Mouse (Mus musculus) cerebellum, adult 11 months (tissue): ENCODE data around the gene Morn3.
"Not testable (repeated sequence)": the region's sequence is repeated elsewhere in the genome, so short reads cannot be mapped to it uniquely, and the experiment has no call there.

Experiments
- DNase-seq: peaks from one replicate; pipeline ENCODE4 v3.0.0; 2022

Gene Morn3

GRCm38 (mm10) chr5:123046916-123047315, at the start of gene Morn3:
Gene Morn3, minus strand, starts transcription at chr5:123047016.
- DNase-seq, result no peak

DNA sequence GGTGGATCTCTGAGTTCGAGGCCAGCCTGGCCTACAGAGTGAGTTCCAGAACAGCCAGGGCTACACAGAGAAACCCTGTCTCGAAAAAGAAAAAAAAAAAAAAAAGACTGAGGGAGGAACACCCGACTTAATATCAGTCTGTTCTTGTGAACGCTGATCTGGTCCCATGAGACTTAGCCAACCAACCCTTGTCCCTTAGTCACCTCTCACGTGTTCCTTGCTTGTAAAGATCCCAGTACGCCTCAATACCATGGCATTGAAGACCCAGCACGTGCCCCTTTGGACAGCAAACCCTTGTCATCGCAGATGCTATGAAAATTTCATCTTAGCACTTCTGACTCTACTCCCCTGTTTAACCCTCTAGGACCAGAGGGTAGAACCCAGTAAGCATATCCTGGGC, 49.5 kb upstream of the Morn3 start:
- no peak for DNase-seq

- DNase-seq, result no peak
Measured at GRCm38 (mm10) chr5:123094238-123094991, 47.6 kb upstream of the Morn3 start.

DNA sequence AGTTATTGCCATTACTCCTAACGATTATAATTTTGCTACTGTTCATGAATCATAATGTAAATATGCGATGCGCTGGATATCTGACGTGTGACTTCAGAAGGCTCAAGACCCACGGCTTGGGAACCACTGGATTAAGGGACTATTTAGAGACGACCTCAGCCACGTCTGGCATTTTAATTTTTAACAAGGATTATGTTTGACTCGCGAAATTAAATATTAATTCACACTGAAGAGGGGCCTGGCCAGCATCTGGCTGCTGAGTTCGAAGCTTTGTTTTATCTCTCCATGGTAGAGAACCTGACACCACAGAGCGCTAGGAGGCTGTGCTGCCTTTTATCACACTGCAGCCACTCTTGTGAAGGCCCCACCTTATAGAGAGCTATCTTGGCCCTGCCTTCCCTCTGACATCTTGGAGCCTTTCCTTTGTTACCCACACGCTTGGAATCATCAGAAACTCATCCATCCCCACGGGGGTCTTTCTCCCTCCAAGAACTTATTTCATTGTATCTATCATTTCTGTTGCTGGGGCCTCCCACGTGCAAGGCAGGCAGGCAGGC, 46.3 kb upstream of the Morn3 start:
- DNase-seq, result no peak

DNA sequence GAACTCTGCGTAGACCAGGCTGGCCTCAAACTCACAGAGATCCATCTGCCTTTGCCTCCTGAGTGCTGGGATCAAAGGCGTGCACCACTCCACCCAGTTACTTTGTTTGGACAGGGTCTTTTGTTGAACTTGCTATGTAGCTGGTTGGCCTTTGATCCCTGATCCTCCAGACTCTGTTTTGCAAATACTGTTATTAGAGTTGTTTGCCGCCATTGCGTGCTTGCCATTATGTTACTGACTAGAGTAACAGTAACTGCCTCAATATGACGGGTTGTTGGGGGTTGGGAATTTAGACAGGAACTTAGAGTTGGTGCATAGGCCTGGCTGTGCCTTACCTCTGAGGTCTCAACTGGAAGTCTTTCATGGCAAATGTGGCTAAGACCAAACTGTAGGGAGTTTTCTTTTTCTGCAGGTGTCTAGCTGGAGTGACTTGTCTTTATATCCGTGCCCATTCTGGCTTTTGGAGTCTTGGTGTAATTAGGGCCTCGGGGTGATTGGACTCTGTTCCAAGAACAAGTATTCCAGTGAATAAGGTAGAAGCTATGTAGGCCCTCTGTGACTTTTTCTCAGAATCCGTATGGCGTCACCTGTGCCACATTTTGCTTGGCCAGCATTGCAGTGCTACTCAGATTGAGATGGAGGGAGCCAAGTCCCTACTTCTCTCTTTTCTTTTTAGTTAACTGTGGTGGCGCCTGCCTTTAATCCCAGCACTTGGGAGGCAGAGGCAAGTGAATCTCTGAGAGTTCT, 43.9 kb upstream of the Morn3 start:
- no peak for DNase-seq

DNA sequence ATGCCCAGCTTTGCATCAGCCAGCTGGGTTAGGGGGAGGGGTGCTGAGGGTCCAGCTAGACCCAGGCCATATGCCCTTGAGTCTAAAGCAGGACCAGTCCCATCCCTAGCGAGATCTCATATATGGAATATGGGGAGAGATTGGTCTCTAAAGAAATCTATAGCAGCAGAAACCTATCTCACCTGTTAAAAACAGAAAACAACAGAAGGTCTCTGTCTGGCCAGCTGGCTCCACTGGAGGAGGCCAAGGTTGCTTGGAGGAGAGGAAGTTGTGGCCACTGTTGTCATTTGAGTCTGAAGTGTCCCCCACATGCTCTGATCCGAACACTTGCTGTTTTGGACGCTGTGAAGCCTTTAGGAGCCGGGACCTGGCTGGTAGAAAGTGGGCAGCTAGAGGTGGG, 42.0 kb upstream of the Morn3 start:
- peak; percentile 38 for DNase-seq

DNA sequence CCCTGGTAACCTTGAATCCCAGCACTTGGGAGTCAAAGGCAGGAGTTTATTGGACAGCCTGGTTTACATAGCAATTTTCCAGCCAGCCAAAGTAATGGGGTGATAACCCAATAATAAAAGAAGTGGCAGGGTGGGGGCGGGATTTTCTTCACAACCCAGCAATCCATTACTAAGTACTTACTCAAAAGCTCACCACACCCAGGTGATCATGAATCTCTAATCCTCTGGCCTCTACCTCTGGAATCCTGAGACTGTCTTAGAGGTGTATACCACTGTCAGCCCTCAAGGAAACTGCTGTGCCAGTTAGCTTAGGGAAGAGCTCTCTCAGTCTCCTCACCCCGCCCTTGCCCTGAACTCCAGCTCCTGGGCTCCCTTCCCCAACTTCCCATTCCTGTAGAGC, 39.7 kb upstream of the Morn3 start:
- no peak for DNase-seq

DNA sequence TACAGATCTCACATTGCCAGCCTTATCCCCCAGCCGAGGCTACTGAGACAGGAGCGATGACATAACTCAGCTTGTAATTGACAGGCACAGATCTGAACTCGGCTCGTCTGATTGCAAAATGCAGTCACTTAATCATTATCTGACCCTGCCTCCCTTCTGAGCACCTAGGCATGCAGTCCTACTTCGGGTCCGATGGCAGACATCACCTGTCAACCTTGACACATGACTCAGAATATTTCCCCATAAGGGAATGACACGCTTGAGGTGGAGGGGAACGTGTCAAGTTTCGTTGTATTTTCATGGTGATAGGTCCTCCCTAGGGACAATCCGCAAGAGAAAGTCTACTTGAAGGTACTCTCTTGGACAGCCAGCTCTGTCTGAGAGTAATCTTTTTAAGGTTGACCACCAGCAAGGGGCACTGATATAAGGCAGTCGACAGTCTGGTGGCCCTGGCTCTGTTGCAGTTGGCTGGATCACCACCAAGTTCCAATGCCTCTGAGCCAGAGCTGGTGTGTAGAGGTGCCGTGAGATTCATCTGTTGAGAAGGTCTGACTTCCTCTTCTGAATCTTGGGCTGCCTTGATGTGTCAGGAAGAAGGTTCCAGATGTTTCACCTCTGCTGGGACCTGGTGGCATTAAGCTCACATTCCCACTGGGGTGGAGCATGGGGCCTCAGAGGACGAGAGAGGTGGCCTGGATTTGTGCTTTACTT, 36.7 kb upstream of the Morn3 start:
- DNase-seq, result no peak

- DNase-seq, result no peak
Measured at GRCm38 (mm10) chr5:123080510-123080909, 33.7 kb upstream of the Morn3 start.

GRCm38 (mm10) chr5:123080041-123080440, 33.2 kb upstream of the Morn3 start:
- DNase-seq, result no peak

DNA sequence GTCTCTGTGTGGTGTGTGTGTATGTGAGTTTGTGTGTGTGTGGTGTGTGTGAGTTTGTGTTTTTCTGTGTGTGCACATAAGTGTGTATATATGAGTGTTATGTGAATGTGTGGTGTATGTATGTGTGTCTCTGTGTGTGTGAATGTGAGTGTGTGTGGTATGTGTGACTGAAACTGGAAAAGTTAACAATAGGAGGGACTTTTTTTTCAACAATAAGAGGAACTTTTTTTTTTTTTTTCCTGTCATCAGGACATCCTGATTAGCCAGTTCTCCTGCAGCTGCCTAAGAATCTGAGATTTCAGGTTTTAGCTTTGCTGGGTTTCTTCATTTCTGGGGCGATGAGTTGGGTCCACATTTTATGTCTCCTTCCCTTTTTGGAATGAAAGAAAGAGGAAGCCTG, 32.8 kb upstream of the Morn3 start:
- no peak for DNase-seq

DNA sequence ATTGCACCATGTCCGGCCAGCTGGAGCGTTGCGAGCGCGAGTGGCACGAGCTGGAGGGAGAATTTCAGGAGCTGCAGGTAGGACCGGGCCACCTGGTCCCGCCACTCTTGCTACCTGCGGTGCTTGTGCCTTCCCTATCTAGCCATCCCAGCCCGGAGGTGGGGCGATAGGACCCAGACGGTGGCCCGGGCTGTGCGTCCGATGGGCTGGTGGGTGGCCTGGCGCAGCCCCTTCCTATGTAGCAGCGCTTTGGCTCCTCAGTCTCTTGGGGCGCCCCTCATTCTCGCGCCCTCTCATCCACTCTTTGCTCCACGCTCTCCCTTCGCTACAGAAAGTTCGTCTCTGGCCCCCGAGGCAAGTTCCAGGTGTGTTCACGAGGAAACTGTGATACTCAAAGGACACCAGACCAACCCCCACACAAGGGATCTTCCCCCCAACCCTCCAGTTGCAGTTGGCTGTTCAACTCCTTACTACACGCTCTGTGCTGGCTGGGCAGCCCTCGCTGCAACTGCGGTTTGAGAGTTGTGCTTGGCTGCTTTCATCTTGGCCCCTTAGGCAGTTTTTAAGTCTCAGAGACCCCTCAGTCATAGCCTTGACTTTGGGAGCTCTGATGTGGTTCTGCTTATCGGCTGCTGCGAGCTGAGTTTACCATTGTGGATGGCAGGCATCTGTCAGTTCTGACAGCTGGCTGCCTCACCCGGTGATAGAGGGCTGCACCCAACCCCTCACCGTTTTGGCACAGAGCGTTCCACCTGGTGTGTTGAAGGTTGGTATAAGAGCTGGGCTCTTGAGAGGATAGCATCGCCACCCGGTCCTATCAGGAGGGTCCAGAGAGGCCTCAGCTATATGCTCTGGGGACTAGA, 29.8 kb upstream of the Morn3 start:
- no peak for DNase-seq

GRCm38 (mm10) chr5:123075576-123076418, 29.0 kb upstream of the Morn3 start:
- DNase-seq, result peak; percentile 96

DNA sequence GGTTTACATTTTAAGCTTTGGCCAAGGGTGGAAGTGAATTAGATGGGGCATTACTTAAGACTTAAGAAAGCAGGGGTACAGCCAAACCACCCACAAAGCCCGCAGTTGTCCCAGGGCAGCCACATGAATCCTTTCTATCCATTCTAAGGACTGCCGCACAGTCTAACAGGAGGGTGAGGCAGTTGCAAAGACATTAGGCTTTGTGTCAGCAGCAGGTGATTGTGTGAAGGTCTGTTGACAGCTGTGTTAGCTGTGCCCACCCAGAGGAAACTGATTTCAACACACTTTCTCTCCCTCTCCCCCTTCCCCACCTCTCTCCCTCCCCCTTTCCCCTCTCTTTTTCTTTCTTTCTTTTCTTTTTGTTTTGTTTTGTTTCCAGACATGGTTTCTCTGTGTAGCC, 21.9 kb upstream of the Morn3 start:
- DNase-seq, result no peak

- DNase-seq, result no peak
Measured at GRCm38 (mm10) chr5:123068115-123068514, 21.3 kb upstream of the Morn3 start, which contains the start of gene Tmem120b. Gene Tmem120b, plus strand, starts transcription at chr5:123068415.

GRCm38 (mm10) chr5:123067395-123067995, 20.7 kb upstream of the Morn3 start:
- DNase-seq, result no peak

DNA sequence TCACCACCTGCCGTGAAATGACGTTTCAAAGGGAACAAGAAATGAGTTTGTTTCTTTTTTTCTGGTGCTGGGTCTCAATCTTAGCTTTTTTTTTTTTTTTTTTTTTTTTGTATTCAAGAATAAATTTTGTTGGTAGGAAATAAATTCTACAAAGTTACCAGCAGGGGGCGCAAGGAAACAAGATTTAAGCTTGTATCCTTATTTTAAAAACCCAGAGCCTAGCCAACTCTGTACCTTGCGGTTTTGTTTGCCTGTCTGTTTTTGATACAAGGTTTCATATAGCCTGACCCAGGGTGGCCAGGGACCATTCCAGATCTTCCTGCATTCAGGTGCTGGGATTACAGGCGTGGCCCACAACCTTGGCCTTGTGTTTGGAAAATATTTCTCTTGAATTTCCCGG, 17.4 kb upstream of the Morn3 start:
- DNase-seq, result peak; percentile 69

GRCm38 (mm10) chr5:123063141-123063540, 16.3 kb upstream of the Morn3 start:
- no peak for DNase-seq

DNA sequence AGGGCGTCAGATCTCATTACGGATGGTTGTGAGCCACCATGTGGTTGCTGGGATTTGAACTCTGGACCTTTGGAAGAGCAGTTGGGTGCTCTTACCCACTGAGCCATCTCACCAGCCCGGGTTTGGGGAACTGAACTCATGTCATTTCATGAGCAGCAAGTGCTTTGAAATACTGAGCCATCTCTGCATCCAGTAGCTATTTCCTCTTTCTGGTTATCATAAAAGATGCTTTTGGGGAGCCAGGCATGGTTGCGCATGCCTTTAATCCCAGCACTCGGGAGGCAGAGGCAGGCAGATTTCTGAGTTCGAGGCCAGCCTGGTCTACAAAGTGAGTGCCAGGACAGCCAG, 14.6 kb upstream of the Morn3 start:
- not testable (repeated sequence) for DNase-seq

- no peak for DNase-seq
Measured at GRCm38 (mm10) chr5:123060706-123061401, 14.0 kb upstream of the Morn3 start.
